Mouse (Mus musculus) hindbrain, embryonic 15.5 days (tissue): Measurements from ENCODE around the gene Gm5269. TPM values are rescaled to one million over a fixed set of nuclear protein-coding genes. Genes with fewer than 3 reads are reported as not detected.

ENCODE experiments used
- ATAC-seq: fragments of 200-750 bp; cut with Nextera tagmentation; 2 replicates; pipeline ENCODE4 v1.8.0; 2017; ENCODE audit warnings: low read depth, moderate number of reproducible peaks, moderate TSS enrichment; ENCODE audit not compliant: low FRiP score
- H3K27ac ChIP-seq: fragments of 300-500 bp; sonication (generic); replicated peaks from 2 replicates; pipeline ENCODE4 v1.5.1; 2015; ENCODE audit warnings: mild to moderate bottlenecking, inconsistent platforms
- H3K27me3 ChIP-seq: fragments of 300-500 bp; sonication (generic); 2 replicates; pipeline ENCODE4 v1.6.1; 2015; ENCODE audit warnings: control low read depth, inconsistent platforms
- H3K36me3 ChIP-seq: fragments of 300-500 bp; sonication (generic); 2 replicates; pipeline ENCODE4 v1.6.1; 2015; ENCODE audit warnings: control low read depth, inconsistent platforms
- H3K4me1 ChIP-seq: fragments of 300-500 bp; sonication (generic); replicated peaks from 2 replicates; pipeline ENCODE4 v1.6.1; 2015; ENCODE audit warnings: control low read depth, inconsistent platforms
- H3K4me2 ChIP-seq: fragments of 300-500 bp; sonication (generic); 2 replicates; pipeline ENCODE4 v1.6.1; 2015; ENCODE audit warnings: moderate library complexity, mild to moderate bottlenecking, inconsistent platforms
- H3K4me3 ChIP-seq: fragments of 300-500 bp; sonication (generic); 2 replicates; pipeline ENCODE4 v1.5.1; 2015; ENCODE audit warnings: mild to moderate bottlenecking, inconsistent platforms
- H3K9ac ChIP-seq: fragments of 300-500 bp; sonication (generic); 2 replicates; pipeline ENCODE4 v1.6.1; 2015; ENCODE audit warnings: inconsistent platforms
- H3K9me3 ChIP-seq: fragments of 300-500 bp; sonication (generic); 2 replicates; pipeline ENCODE4 v1.6.1; 2016; ENCODE audit warnings: control low read depth, inconsistent platforms
- WGBS: fragments of 180-500 bp; shearing (Covaris S2); methylation state at CpG from one replicate; pipeline ENCODE4 v1.1.7; 2015; 5-methylcytosine and 5-hydroxymethylcytosine counted together
- polyA plus RNA-seq: library from polyadenylated mRNA; unstranded; fragments of >200 nt; fragmentation: Nextera tagmentation; extraction: Ambion mirVana; gene quantifications from 2 replicates; pipeline ENCODE4 v1.2.1, GENCODE M21; 2015

Gm5269 gene
- polyA plus RNA-seq, 1 experiment from 2014 or later, result not detected

GRCm38 (mm10) chr1:45914236-45914635 is 24.2 kb upstream of the Gm5269 start:
- Histone ChIP-seq H3K27ac (no peak overlapping the region), H3K4me2 (no peak overlapping the region), H3K27me3 (no peaks in the 10 kb centered on the region), H3K9me3 (no peaks in the 10 kb centered on the region), H3K36me3 (no peaks in the 10 kb centered on the region), H3K4me3 (no peak overlapping the region), H3K4me1 (no peaks in the 10 kb centered on the region), H3K9ac (no peak overlapping the region)
- WGBS, result 91% methylated on average over 4 of the region's 4 CpGs
- ATAC-seq, result no peak

GRCm38 (mm10) chr1:45905107-45905821 is 15.2 kb upstream of the Gm5269 start:
- WGBS, result 20% methylated on average over 5 of the region's 5 CpGs
- H3K4me2 ChIP-seq, result no peak overlapping the region
- no peaks in the 10 kb centered on the region for H3K27me3 ChIP-seq
- H3K27ac ChIP-seq, result no peak overlapping the region
- H3K4me1 ChIP-seq, result peaks cover 4% of the 10 kb centered on the region; the same call in 1 of the 2 replicates
- no peaks in the 10 kb centered on the region for H3K9me3 ChIP-seq
- no peaks in the 10 kb centered on the region for H3K36me3 ChIP-seq
- H3K4me3 ChIP-seq, result no peak overlapping the region
- ATAC-seq, result peak; percentile 91
- H3K9ac ChIP-seq, result no peak overlapping the region

- 83% methylated on average over 3 of the region's 3 CpGs for WGBS
- Histone ChIP-seq H3K9ac (no peak overlapping the region), H3K27ac (no peak overlapping the region), H3K27me3 (no peaks in the 10 kb centered on the region), H3K36me3 (no peaks in the 10 kb centered on the region), H3K4me2 (no peak overlapping the region), H3K4me3 (no peak overlapping the region), H3K9me3 (no peaks in the 10 kb centered on the region), H3K4me1 (peaks cover 4% of the 10 kb centered on the region; the same call in 1 of the 2 replicates)
- no peak for ATAC-seq
Observed at GRCm38 (mm10) chr1:45904161-45904560, 14.1 kb upstream of the Gm5269 start.

GRCm38 (mm10) chr1:45898044-45898443 is 8.0 kb upstream of the Gm5269 start:
- Histone ChIP-seq H3K27ac (no peak overlapping the region), H3K9me3 (no peaks in the 10 kb centered on the region), H3K36me3 (no peaks in the 10 kb centered on the region), H3K4me3 (no peak overlapping the region), H3K4me2 (no peak overlapping the region), H3K27me3 (no peaks in the 10 kb centered on the region), H3K4me1 (no peaks in the 10 kb centered on the region), H3K9ac (no peak overlapping the region)
- ATAC-seq, result no peak
- 48% methylated on average over 1 of the region's 1 CpGs for WGBS

GRCm38 (mm10) chr1:45894168-45894912 is 4.3 kb upstream of the Gm5269 start:
- no peak overlapping the region for H3K4me2 ChIP-seq
- no peak overlapping the region for H3K9ac ChIP-seq
- no peak overlapping the region for H3K4me3 ChIP-seq
- H3K36me3 ChIP-seq, result no peaks in the 10 kb centered on the region
- H3K9me3 ChIP-seq, result no peaks in the 10 kb centered on the region
- no peaks in the 10 kb centered on the region for H3K27me3 ChIP-seq
- no peaks in the 10 kb centered on the region for H3K4me1 ChIP-seq
- no peak for ATAC-seq
- 95% methylated on average over 6 of the region's 6 CpGs for WGBS
- H3K27ac ChIP-seq, result no peak overlapping the region

GRCm38 (mm10) chr1:45891986-45892385 is 1.9 kb upstream of the Gm5269 start:
- no peaks in the 10 kb centered on the region for H3K9me3 ChIP-seq
- H3K4me1 ChIP-seq, result no peaks in the 10 kb centered on the region
- H3K4me3 ChIP-seq, result no peak overlapping the region
- H3K9ac ChIP-seq, result no peak overlapping the region
- no peak overlapping the region for H3K27ac ChIP-seq
- H3K36me3 ChIP-seq, result no peaks in the 10 kb centered on the region
- H3K4me2 ChIP-seq, result no peak overlapping the region
- H3K27me3 ChIP-seq, result no peaks in the 10 kb centered on the region
- no peak for ATAC-seq
- WGBS, result 72% methylated on average over 2 of the region's 2 CpGs

GRCm38 (mm10) chr1:45886800-45887199 is 3.3 kb downstream of the Gm5269 start:
- 88% methylated on average over 9 of the region's 9 CpGs for WGBS
- no peak overlapping the region for H3K27ac ChIP-seq
- H3K27me3 ChIP-seq, result no peaks in the 10 kb centered on the region
- no peak overlapping the region for H3K4me3 ChIP-seq
- no peaks in the 10 kb centered on the region for H3K4me1 ChIP-seq
- ATAC-seq, result no peak
- H3K9me3 ChIP-seq, result no peaks in the 10 kb centered on the region
- no peaks in the 10 kb centered on the region for H3K36me3 ChIP-seq
- no peak overlapping the region for H3K9ac ChIP-seq
- no peak overlapping the region for H3K4me2 ChIP-seq

- Histone ChIP-seq H3K9ac (no peak overlapping the region), H3K27ac (no peak overlapping the region), H3K27me3 (no peaks in the 10 kb centered on the region), H3K4me1 (no peaks in the 10 kb centered on the region), H3K4me2 (no peak overlapping the region), H3K36me3 (no peaks in the 10 kb centered on the region), H3K4me3 (no peak overlapping the region), H3K9me3 (no peaks in the 10 kb centered on the region)
- no peak for ATAC-seq
Observed at GRCm38 (mm10) chr1:45883378-45883777, 6.7 kb downstream of the Gm5269 start.

GRCm38 (mm10) chr1:45882076-45882475 is 8.0 kb downstream of the Gm5269 start:
- Histone ChIP-seq H3K4me3 (no peak overlapping the region), H3K9me3 (no peaks in the 10 kb centered on the region), H3K36me3 (no peaks in the 10 kb centered on the region), H3K4me1 (no peaks in the 10 kb centered on the region), H3K27me3 (no peaks in the 10 kb centered on the region), H3K27ac (no peak overlapping the region), H3K9ac (no peak overlapping the region), H3K4me2 (no peak overlapping the region)
- WGBS, result 45% methylated on average over 6 of the region's 6 CpGs
- ATAC-seq, result no peak

- Histone ChIP-seq H3K4me2 (no peak overlapping the region), H3K4me1 (no peaks in the 10 kb centered on the region), H3K27me3 (no peaks in the 10 kb centered on the region), H3K9me3 (no peaks in the 10 kb centered on the region), H3K9ac (no peak overlapping the region), H3K36me3 (no peaks in the 10 kb centered on the region), H3K4me3 (no peak overlapping the region), H3K27ac (no peak overlapping the region)
- WGBS, result 79% methylated on average over 3 of the region's 3 CpGs
- no peak for ATAC-seq
Observed at GRCm38 (mm10) chr1:45881228-45881832, 8.7 kb downstream of the Gm5269 start.

- Histone ChIP-seq H3K27ac (no peak overlapping the region), H3K9me3 (no peaks in the 10 kb centered on the region), H3K4me1 (no peaks in the 10 kb centered on the region), H3K9ac (no peak overlapping the region), H3K4me3 (no peak overlapping the region), H3K36me3 (no peaks in the 10 kb centered on the region), H3K4me2 (no peak overlapping the region), H3K27me3 (no peaks in the 10 kb centered on the region)
- ATAC-seq, result no peak
- WGBS, result 91% methylated on average over 3 of the region's 3 CpGs
Observed at GRCm38 (mm10) chr1:45877463-45877862, 12.6 kb downstream of the Gm5269 start.

- H3K9ac ChIP-seq, result no peak overlapping the region
- no peaks in the 10 kb centered on the region for H3K36me3 ChIP-seq
- H3K4me1 ChIP-seq, result no peaks in the 10 kb centered on the region
- H3K27ac ChIP-seq, result no peak overlapping the region
- no peak overlapping the region for H3K4me3 ChIP-seq
- H3K4me2 ChIP-seq, result no peak overlapping the region
- ATAC-seq, result no peak
- no peaks in the 10 kb centered on the region for H3K9me3 ChIP-seq
- WGBS, result 90% methylated on average over 6 of the region's 6 CpGs
- H3K27me3 ChIP-seq, result no peaks in the 10 kb centered on the region
Observed at GRCm38 (mm10) chr1:45876450-45877198, 13.4 kb downstream of the Gm5269 start.
